Mouse (Mus musculus) G1E (cell line): ENCODE data around the gene Atp8b4.

ENCODE experiments used
- CTCF ChIP-seq: IDR thresholded peaks from 2 replicates; pipeline ENCODE4 v1.5.1; 2012; ENCODE audit warnings: low read depth, low read length, inconsistent platforms, mixed read lengths
- GATA1 ChIP-seq: IDR thresholded peaks from 2 replicates; pipeline ENCODE4 v1.6.1; 2012; ENCODE audit warnings: borderline replicate concordance, low read length, inconsistent platforms, mixed read lengths
- GATA2 ChIP-seq: IDR thresholded peaks from 2 replicates; pipeline ENCODE4 v1.6.1; 2012; ENCODE audit warnings: low read depth, low read length, inconsistent platforms, borderline replicate concordance
- POLR2AphosphoS5 ChIP-seq: IDR thresholded peaks from 2 replicates; pipeline ENCODE4 v1.6.1; 2012; ENCODE audit warnings: low read depth, low read length, inconsistent platforms; ENCODE audit not compliant: insufficient replicate concordance

DNA sequence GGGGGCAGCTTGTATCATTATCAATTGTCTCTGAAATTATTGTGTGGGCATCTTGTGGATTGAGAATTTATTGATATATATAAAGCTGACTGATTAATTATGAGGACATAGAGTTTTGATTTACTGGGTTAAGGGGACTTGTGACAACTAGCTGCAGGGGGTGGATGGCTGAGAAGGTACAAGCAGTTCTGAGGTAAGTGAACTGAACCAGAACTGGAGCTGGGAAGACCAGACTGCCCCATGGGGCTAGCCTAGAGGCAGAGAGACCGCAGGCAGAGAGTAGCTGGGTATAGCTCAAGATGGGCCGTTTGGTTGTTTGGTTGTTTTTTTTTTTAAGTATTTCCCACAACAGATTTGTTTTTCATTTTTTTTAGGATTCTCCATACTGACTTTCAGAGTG, 23.8 kb upstream of the Atp8b4 start:
- TF ChIP-seq CTCF (no peak), GATA1 (no peak), GATA2 (no peak), POLR2AphosphoS5 (no peak)
